Mouse (Mus musculus): ENCODE measurements at regions not wholly inside any gene's neighbourhood (a gene's known extent, or its start where the extent isn't known, plus 50 kb on each side); places are given as distances from the start of the nearest gene placed in this dataset.
A peak's percentile ranks its signal among the peaks of the same experiment; 100 is the strongest.

- 89% methylated on average over 2 of the region's 2 CpGs for WGBS
- Histone ChIP-seq H3K9ac (replicated peaks; ENCODE audit: low read depth, low read length) (no peak overlapping the region), H3K4me1 (ENCODE audit: control insufficient read depth, insufficient read depth, low read length) (no peaks in the 10 kb centered on the region), H3K27ac (ENCODE audit: low read length) (no peak overlapping the region), H3K4me2 (replicated peaks; ENCODE audit: low read depth, low read length) (no peak overlapping the region), H3K9me3 (ENCODE audit: control insufficient read depth, low read depth, low read length) (no peaks in the 10 kb centered on the region), H3K36me3 (ENCODE audit: control insufficient read depth, insufficient read depth, low read length) (no peaks in the 10 kb centered on the region), H3K27me3 (ENCODE audit: control insufficient read depth, insufficient read depth, low read length) (no peaks in the 10 kb centered on the region), H3K4me3 (ENCODE audit: low read depth, low read length) (no peak overlapping the region)
- ATAC-seq (ENCODE audit: insufficient number of reproducible peaks, insufficient read depth, low FRiP score, low read depth): no peak
Observed at GRCm38 (mm10) chr2:171348156-171348555, 616.5 kb downstream of the Dok5 start.

DNA sequence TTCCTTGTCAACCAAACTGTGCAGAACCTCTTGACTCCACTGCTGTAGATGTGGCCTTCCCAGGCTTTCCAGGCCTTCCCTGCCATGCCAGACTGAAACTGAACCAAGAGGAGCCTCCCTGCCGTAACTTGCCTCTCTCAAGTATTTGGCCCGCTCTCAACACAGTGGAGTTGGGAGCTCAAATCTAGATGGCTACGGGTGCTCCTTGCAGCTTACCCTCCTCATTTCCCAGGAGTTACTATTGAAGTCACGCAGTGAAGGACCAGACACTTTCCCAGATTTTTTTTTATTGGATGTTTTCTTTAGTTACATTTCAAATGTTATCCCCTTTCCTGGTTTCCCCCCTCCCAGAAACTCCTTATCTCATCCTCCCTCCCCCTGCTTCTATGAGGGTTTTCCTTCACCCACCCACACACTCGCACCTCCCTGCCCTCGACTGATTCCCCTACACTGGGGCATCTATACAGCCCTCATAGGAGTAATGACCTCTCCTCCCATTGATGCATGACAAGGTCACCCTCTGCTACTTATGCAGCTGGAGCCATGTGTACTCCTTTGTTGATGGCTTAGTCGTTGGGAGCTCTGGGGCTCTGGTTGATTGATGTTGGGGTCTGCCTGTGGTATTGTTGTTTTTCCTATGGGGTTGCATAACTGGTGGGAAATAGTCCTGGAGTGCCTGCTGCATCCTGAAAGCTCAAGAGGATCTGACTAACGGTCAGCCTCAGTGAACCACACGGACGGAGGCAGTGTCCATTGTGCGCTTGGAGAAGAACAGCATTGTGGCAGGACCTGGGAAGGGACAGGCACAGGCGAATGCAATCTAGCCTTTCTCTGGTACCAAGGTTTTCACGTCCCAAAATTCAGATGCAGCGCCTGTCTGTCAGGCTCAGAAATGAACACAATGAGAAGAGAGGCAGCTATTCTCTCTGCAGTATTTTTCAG lies 602.5 kb downstream of the Dok5 start:
- H3K9ac ChIP-seq (replicated peaks; ENCODE audit: low read depth, low read length): no peak overlapping the region
- WGBS: 64% methylated on average over 14 of the region's 14 CpGs
- no peak for ATAC-seq (ENCODE audit: insufficient number of reproducible peaks, insufficient read depth, low FRiP score, low read depth)
- no peak overlapping the region for H3K4me2 ChIP-seq (replicated peaks; ENCODE audit: low read depth, low read length)
- no peak overlapping the region for H3K27ac ChIP-seq (ENCODE audit: low read length)
- no peaks in the 10 kb centered on the region for H3K9me3 ChIP-seq (ENCODE audit: control insufficient read depth, low read depth, low read length)
- H3K4me1 ChIP-seq (ENCODE audit: control insufficient read depth, insufficient read depth, low read length): no peaks in the 10 kb centered on the region
- no peaks in the 10 kb centered on the region for H3K27me3 ChIP-seq (ENCODE audit: control insufficient read depth, insufficient read depth, low read length)
- H3K36me3 ChIP-seq (ENCODE audit: control insufficient read depth, insufficient read depth, low read length): no peaks in the 10 kb centered on the region
- H3K4me3 ChIP-seq (ENCODE audit: low read depth, low read length): no peak overlapping the region

DNA sequence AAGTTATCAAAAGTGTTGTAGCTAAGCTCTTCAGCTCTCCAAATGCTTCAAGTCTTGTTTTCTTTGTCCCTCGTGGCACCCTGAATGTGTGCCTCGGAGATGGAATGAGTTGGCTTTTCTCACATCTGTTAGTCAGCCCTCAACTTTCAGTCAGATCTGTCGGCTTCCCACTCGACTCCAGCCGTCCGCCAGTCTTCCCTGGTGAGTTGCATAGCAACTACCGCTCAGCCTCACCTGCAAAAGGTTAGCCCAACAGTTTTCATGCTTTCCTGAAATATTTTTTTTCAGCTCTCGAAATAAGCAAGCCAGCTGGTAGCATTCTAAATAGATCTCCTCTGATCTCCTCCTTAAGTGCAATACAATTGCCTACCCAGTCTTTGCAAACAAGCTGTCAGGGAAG lies 601.2 kb downstream of the Dok5 start:
- Histone ChIP-seq H3K4me1 (ENCODE audit: control insufficient read depth, insufficient read depth, low read length) (no peaks in the 10 kb centered on the region), H3K4me2 (replicated peaks; ENCODE audit: low read depth, low read length) (no peak overlapping the region), H3K36me3 (ENCODE audit: control insufficient read depth, insufficient read depth, low read length) (no peaks in the 10 kb centered on the region), H3K4me3 (ENCODE audit: low read depth, low read length) (no peak overlapping the region), H3K27ac (ENCODE audit: low read length) (no peak overlapping the region), H3K9me3 (ENCODE audit: control insufficient read depth, low read depth, low read length) (no peaks in the 10 kb centered on the region), H3K9ac (replicated peaks; ENCODE audit: low read depth, low read length) (no peak overlapping the region), H3K27me3 (ENCODE audit: control insufficient read depth, insufficient read depth, low read length) (no peaks in the 10 kb centered on the region)
- no peak for ATAC-seq (ENCODE audit: insufficient number of reproducible peaks, insufficient read depth, low FRiP score, low read depth)
- WGBS: 87% methylated on average over 8 of the region's 8 CpGs

GRCm38 (mm10) chr2:171331529-171331928 lies 599.9 kb downstream of the Dok5 start:
- 86% methylated on average over 3 of the region's 3 CpGs for WGBS
- Histone ChIP-seq H3K4me3 (ENCODE audit: low read depth, low read length) (no peak overlapping the region), H3K9ac (replicated peaks; ENCODE audit: low read depth, low read length) (no peak overlapping the region), H3K36me3 (ENCODE audit: control insufficient read depth, insufficient read depth, low read length) (no peaks in the 10 kb centered on the region), H3K27ac (ENCODE audit: low read length) (no peak overlapping the region), H3K9me3 (ENCODE audit: control insufficient read depth, low read depth, low read length) (no peaks in the 10 kb centered on the region), H3K27me3 (ENCODE audit: control insufficient read depth, insufficient read depth, low read length) (no peaks in the 10 kb centered on the region), H3K4me2 (replicated peaks; ENCODE audit: low read depth, low read length) (no peak overlapping the region), H3K4me1 (ENCODE audit: control insufficient read depth, insufficient read depth, low read length) (no peaks in the 10 kb centered on the region)
- no peak for ATAC-seq (ENCODE audit: insufficient number of reproducible peaks, insufficient read depth, low FRiP score, low read depth)

- H3K9ac ChIP-seq (replicated peaks; ENCODE audit: low read depth, low read length): no peak overlapping the region
- no peak for ATAC-seq (ENCODE audit: insufficient number of reproducible peaks, insufficient read depth, low FRiP score, low read depth)
- no peaks in the 10 kb centered on the region for H3K27me3 ChIP-seq (ENCODE audit: control insufficient read depth, insufficient read depth, low read length)
- H3K4me3 ChIP-seq (ENCODE audit: low read depth, low read length): no peak overlapping the region
- H3K4me1 ChIP-seq (ENCODE audit: control insufficient read depth, insufficient read depth, low read length): no peaks in the 10 kb centered on the region
- no peaks in the 10 kb centered on the region for H3K9me3 ChIP-seq (ENCODE audit: control insufficient read depth, low read depth, low read length)
- WGBS: 33% methylated on average over 3 of the region's 3 CpGs
- H3K36me3 ChIP-seq (ENCODE audit: control insufficient read depth, insufficient read depth, low read length): no peaks in the 10 kb centered on the region
- 0 out of 2 replicates have a peak overlapping the region, but pooled peaks have one; percentile 39 for H3K27ac ChIP-seq (ENCODE audit: low read length)
- no peak overlapping the region for H3K4me2 ChIP-seq (replicated peaks; ENCODE audit: low read depth, low read length)
Observed at GRCm38 (mm10) chr2:171326909-171327308, 595.3 kb downstream of the Dok5 start.

DNA sequence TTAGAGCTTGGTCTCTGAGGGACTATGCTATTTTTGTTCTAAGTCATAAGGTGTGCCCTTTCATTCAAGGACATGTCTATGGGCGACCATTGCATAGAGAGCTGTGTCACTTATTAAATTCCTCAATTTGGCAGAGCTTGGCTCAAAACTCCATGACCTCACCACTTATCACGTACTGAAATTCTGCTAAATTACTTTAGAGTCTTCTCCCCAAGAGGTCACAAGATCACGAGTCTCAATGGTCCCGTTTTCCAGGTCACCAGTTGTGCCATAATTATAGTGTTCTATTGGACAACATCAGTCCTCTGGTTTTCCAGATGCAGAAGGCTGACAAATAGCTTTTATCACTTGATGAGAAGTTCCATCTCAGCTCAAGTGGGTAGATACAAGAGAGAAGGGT lies 576.9 kb downstream of the Dok5 start:
- Histone ChIP-seq H3K27me3 (ENCODE audit: control insufficient read depth, insufficient read depth, low read length) (no peaks in the 10 kb centered on the region), H3K27ac (ENCODE audit: low read length) (no peak overlapping the region), H3K9me3 (ENCODE audit: control insufficient read depth, low read depth, low read length) (no peaks in the 10 kb centered on the region), H3K36me3 (ENCODE audit: control insufficient read depth, insufficient read depth, low read length) (no peaks in the 10 kb centered on the region), H3K4me3 (ENCODE audit: low read depth, low read length) (no peak overlapping the region), H3K4me2 (replicated peaks; ENCODE audit: low read depth, low read length) (no peak overlapping the region), H3K4me1 (ENCODE audit: control insufficient read depth, insufficient read depth, low read length) (no peaks in the 10 kb centered on the region), H3K9ac (replicated peaks; ENCODE audit: low read depth, low read length) (no peak overlapping the region)
- no peak for ATAC-seq (ENCODE audit: insufficient number of reproducible peaks, insufficient read depth, low FRiP score, low read depth)
- 78% methylated on average over 4 of the region's 4 CpGs for WGBS

DNA sequence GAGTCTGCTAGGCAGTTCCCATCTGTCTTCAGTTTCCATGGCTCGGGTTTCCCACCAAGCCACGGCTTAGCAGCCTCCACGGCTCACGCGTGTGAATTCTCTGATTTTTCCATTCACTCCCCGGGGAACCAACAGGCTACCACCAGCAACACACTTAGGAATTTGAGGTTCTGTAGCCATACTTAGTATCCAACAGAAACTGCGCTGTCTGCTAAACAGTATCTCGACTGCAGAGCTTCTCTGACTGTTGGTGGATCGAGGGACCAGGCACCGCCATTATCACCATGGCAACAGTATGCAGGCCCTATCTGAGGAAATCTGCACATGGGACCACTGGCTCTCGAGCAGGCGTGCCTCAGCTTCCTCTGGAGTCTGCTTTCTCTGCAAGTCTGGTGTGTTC lies 574.4 kb downstream of the Dok5 start:
- H3K4me3 ChIP-seq (ENCODE audit: low read depth, low read length): no peak overlapping the region
- H3K27me3 ChIP-seq (ENCODE audit: control insufficient read depth, insufficient read depth, low read length): no peaks in the 10 kb centered on the region
- H3K27ac ChIP-seq (ENCODE audit: low read length): no peak overlapping the region
- 63% methylated on average over 12 of the region's 12 CpGs for WGBS
- H3K9me3 ChIP-seq (ENCODE audit: control insufficient read depth, low read depth, low read length): no peaks in the 10 kb centered on the region
- ATAC-seq (ENCODE audit: insufficient number of reproducible peaks, insufficient read depth, low FRiP score, low read depth): no peak
- H3K4me2 ChIP-seq (replicated peaks; ENCODE audit: low read depth, low read length): no peak overlapping the region
- no peaks in the 10 kb centered on the region for H3K36me3 ChIP-seq (ENCODE audit: control insufficient read depth, insufficient read depth, low read length)
- no peak overlapping the region for H3K9ac ChIP-seq (replicated peaks; ENCODE audit: low read depth, low read length)
- H3K4me1 ChIP-seq (ENCODE audit: control insufficient read depth, insufficient read depth, low read length): no peaks in the 10 kb centered on the region

GRCm38 (mm10) chr2:171298519-171298918 lies 566.9 kb downstream of the Dok5 start:
- no peak overlapping the region for H3K4me3 ChIP-seq (ENCODE audit: low read depth, low read length)
- no peaks in the 10 kb centered on the region for H3K4me1 ChIP-seq (ENCODE audit: control insufficient read depth, insufficient read depth, low read length)
- no peaks in the 10 kb centered on the region for H3K36me3 ChIP-seq (ENCODE audit: control insufficient read depth, insufficient read depth, low read length)
- WGBS: 78% methylated on average over 5 of the region's 5 CpGs
- no peak overlapping the region for H3K4me2 ChIP-seq (replicated peaks; ENCODE audit: low read depth, low read length)
- no peaks in the 10 kb centered on the region for H3K9me3 ChIP-seq (ENCODE audit: control insufficient read depth, low read depth, low read length)
- H3K27me3 ChIP-seq (ENCODE audit: control insufficient read depth, insufficient read depth, low read length): no peaks in the 10 kb centered on the region
- H3K27ac ChIP-seq (ENCODE audit: low read length): no peak overlapping the region
- no peak for ATAC-seq (ENCODE audit: insufficient number of reproducible peaks, insufficient read depth, low FRiP score, low read depth)
- H3K9ac ChIP-seq (replicated peaks; ENCODE audit: low read depth, low read length): no peak overlapping the region

DNA sequence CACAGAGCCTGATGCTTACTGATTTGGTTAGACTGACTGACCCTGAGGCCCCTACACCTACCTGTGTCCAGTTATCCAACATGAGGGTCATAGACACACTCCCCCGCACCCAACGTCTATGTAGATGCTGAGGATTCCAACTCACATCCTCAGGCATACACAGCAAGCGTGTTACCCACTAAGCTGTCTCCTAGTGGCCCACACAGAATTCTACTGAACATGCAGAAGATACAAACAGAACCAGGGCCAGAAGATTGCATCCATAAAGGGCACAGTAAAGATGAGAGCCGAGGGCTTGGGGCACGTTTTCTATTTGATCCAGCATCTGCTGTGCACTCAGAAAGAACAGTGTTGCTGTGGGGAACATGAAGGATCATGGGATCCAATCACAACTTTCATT lies 564.0 kb downstream of the Dok5 start:
- H3K36me3 ChIP-seq (ENCODE audit: control insufficient read depth, insufficient read depth, low read length): no peaks in the 10 kb centered on the region
- no peaks in the 10 kb centered on the region for H3K9me3 ChIP-seq (ENCODE audit: control insufficient read depth, low read depth, low read length)
- 86% methylated on average over 5 of the region's 5 CpGs for WGBS
- H3K9ac ChIP-seq (replicated peaks; ENCODE audit: low read depth, low read length): no peak overlapping the region
- no peaks in the 10 kb centered on the region for H3K4me1 ChIP-seq (ENCODE audit: control insufficient read depth, insufficient read depth, low read length)
- no peak for ATAC-seq (ENCODE audit: insufficient number of reproducible peaks, insufficient read depth, low FRiP score, low read depth)
- no peak overlapping the region for H3K27ac ChIP-seq (ENCODE audit: low read length)
- no peaks in the 10 kb centered on the region for H3K27me3 ChIP-seq (ENCODE audit: control insufficient read depth, insufficient read depth, low read length)
- H3K4me2 ChIP-seq (replicated peaks; ENCODE audit: low read depth, low read length): no peak overlapping the region
- H3K4me3 ChIP-seq (ENCODE audit: low read depth, low read length): no peak overlapping the region

All from stomach, embryonic 14.5 days (tissue).